Mouse (Mus musculus) embryonic facial prominence, embryonic 11.5 days (tissue): Measurements from ENCODE around the gene Dnajb12. TPM values are rescaled to one million over a fixed set of nuclear protein-coding genes. Genes with fewer than 3 reads are reported as not detected.

Experiments
- ATAC-seq: fragments of 200-750 bp; cut with Nextera tagmentation; replicated peaks from 2 replicates; pipeline ENCODE4 v1.8.0; 2017; ENCODE audit warnings: low read depth; ENCODE audit not compliant: insufficient number of reproducible peaks, low FRiP score, low TSS enrichment
- DNase-seq: peaks from one replicate; pipeline ENCODE4 v3.0.0-alpha.2; 2015; ENCODE audit warnings: low spot score
- H3K27ac ChIP-seq: fragments of 300-500 bp; sonication (generic); replicated peaks from 2 replicates; pipeline ENCODE4 v1.5.1; 2014; ENCODE audit warnings: mild to moderate bottlenecking, low read depth, low read length, control low read depth
- H3K27me3 ChIP-seq: fragments of 300-500 bp; sonication (generic); 2 replicates; pipeline ENCODE4 v1.6.1; 2014; ENCODE audit warnings: mild to moderate bottlenecking, low read length, moderate library complexity, mixed read lengths; ENCODE audit not compliant: control insufficient read depth, insufficient read depth
- H3K36me3 ChIP-seq: fragments of 300-500 bp; sonication (generic); replicated peaks from 2 replicates; pipeline ENCODE4 v1.6.1; 2014; ENCODE audit warnings: low read depth, mild to moderate bottlenecking, low read length, moderate library complexity, mixed read lengths; ENCODE audit not compliant: control insufficient read depth, insufficient read depth
- H3K4me1 ChIP-seq: fragments of 300-500 bp; sonication (generic); 2 replicates; pipeline ENCODE4 v1.6.1; 2014; ENCODE audit warnings: low read length, mixed read lengths; ENCODE audit not compliant: control insufficient read depth, insufficient read depth
- H3K4me2 ChIP-seq: fragments of 300-500 bp; sonication (generic); 2 replicates; pipeline ENCODE4 v1.6.1; 2014; ENCODE audit warnings: low read depth, mild to moderate bottlenecking, control low read depth, low read length, moderate library complexity
- H3K4me3 ChIP-seq: fragments of 300-500 bp; sonication (generic); 2 replicates; pipeline ENCODE4 v1.5.1; 2014; ENCODE audit warnings: low read depth, low read length, control low read depth
- H3K9ac ChIP-seq: fragments of 300-500 bp; sonication (generic); replicated peaks from 2 replicates; pipeline ENCODE4 v1.6.1; 2014; ENCODE audit warnings: mild to moderate bottlenecking, control low read depth, low read length
- H3K9me3 ChIP-seq: fragments of 300-500 bp; sonication (generic); replicated peaks from 2 replicates; pipeline ENCODE4 v1.6.1; 2016; ENCODE audit warnings: mild to moderate bottlenecking, low read length, inconsistent platforms, mixed read lengths; ENCODE audit not compliant: control insufficient read depth
- WGBS: fragments of 180-500 bp; shearing (Covaris S2); extraction: QIAGEN DNeasy Blood & Tissue Kit; methylation state at CpG from one replicate; pipeline ENCODE4 v1.1.7; 2014; 5-methylcytosine and 5-hydroxymethylcytosine counted together
- polyA plus RNA-seq: library from polyadenylated mRNA; unstranded; fragments of >200 nt; fragmentation: Nextera tagmentation; extraction: Ambion mirVana; gene quantifications from 2 replicates; pipeline ENCODE4 v1.2.1, GENCODE M21; 2014

Gene Dnajb12
- polyA plus RNA-seq, 1 experiment from 2014 or later: 19.4 TPM

GRCm38 (mm10) chr10:59900174-59900435 is 20.7 kb downstream of the Dnajb12 start:
- peak overlapping the region; percentile 39; the same call in 1 of the 2 replicates for H3K9ac ChIP-seq
- H3K36me3 ChIP-seq: peaks cover 4% of the 10 kb centered on the region; the same call in 1 of the 2 replicates
- H3K27ac ChIP-seq: peak overlapping the region; percentile 84
- H3K9me3 ChIP-seq: no peaks in the 10 kb centered on the region
- no peak overlapping the region for H3K4me2 ChIP-seq
- no peaks in the 10 kb centered on the region for H3K27me3 ChIP-seq
- ATAC-seq (no peak), DNase-seq (no peak)
- H3K4me1 ChIP-seq: peaks cover 14% of the 10 kb centered on the region
- no peak overlapping the region for H3K4me3 ChIP-seq
- 43% methylated on average over 4 of the region's 4 CpGs for WGBS

DNA sequence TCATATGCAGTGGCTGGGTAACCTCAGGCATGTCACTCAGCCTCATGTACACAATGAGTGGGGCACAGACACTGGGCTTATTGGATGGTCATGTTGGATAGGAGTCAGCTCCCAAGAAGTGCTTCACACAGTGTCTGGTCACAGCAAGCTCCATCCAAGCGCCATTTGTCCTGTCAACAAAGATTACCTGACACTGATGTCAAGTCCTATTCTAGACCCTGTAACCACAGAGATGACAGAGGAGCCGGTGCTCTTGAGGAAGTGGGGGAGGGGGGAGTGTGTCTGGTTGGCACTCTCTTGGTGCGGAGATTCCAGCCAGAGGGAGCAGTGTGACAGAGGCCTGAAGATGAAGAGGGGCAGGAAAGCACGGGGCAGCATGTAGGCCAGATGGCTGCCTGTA is 21.6 kb downstream of the Dnajb12 start:
- no peak for ATAC-seq
- Histone ChIP-seq H3K9ac (no peak overlapping the region), H3K27me3 (no peaks in the 10 kb centered on the region), H3K4me2 (no peak overlapping the region), H3K9me3 (no peaks in the 10 kb centered on the region), H3K36me3 (no peaks in the 10 kb centered on the region; the same call in 1 of the 2 replicates), H3K27ac (no peak overlapping the region), H3K4me1 (peaks cover 14% of the 10 kb centered on the region), H3K4me3 (no peak overlapping the region)
- no peak for DNase-seq
- WGBS: 61% methylated on average over 4 of the region's 4 CpGs

DNA sequence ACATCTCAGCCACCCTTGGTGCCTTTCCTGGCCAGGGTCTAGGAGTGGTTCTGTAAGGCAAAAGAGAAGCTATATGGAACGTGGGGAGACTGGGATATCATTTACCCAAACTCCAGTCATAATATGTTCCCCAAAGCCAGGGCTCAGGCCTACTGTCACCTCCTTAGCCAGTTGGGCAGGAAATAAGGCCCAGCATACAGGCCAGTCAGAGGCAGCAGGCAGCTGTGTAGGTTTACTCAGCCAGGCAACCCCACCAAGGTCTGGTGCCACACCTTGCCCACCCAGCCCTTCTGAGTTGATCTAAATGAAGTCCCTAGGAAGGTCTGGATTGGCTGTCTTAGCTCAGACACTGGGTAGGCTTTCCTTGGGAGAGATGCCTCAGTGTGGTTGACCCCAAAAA is 22.1 kb downstream of the Dnajb12 start:
- Histone ChIP-seq H3K4me1 (peaks cover 14% of the 10 kb centered on the region), H3K4me3 (no peak overlapping the region), H3K36me3 (no peaks in the 10 kb centered on the region; the same call in 1 of the 2 replicates), H3K4me2 (no peak overlapping the region), H3K27ac (no peak overlapping the region), H3K9ac (no peak overlapping the region), H3K27me3 (no peaks in the 10 kb centered on the region), H3K9me3 (no peaks in the 10 kb centered on the region)
- ATAC-seq (no peak), DNase-seq (no peak)
- WGBS: 76% methylated on average over 1 of the region's 1 CpGs

GRCm38 (mm10) chr10:59901986-59902605 is 22.7 kb downstream of the Dnajb12 start:
- Histone ChIP-seq H3K36me3 (no peaks in the 10 kb centered on the region), H3K4me1 (peaks cover 15% of the 10 kb centered on the region), H3K27ac (no peak overlapping the region), H3K9me3 (no peaks in the 10 kb centered on the region), H3K27me3 (no peaks in the 10 kb centered on the region), H3K4me3 (no peak overlapping the region), H3K9ac (no peak overlapping the region), H3K4me2 (no peak overlapping the region)
- 75% methylated on average over 8 of the region's 8 CpGs for WGBS
- no peak for ATAC-seq
- DNase-seq: no peak

GRCm38 (mm10) chr10:59902606-59902990 is 23.2 kb downstream of the Dnajb12 start:
- H3K4me2 ChIP-seq: no peak overlapping the region
- no peak overlapping the region for H3K4me3 ChIP-seq
- no peaks in the 10 kb centered on the region for H3K27me3 ChIP-seq
- DNase-seq (no peak), ATAC-seq (no peak)
- WGBS: 59% methylated on average over 8 of the region's 8 CpGs
- H3K4me1 ChIP-seq: peaks cover 19% of the 10 kb centered on the region
- no peaks in the 10 kb centered on the region for H3K36me3 ChIP-seq
- H3K9me3 ChIP-seq: no peaks in the 10 kb centered on the region
- H3K9ac ChIP-seq: no peak overlapping the region
- H3K27ac ChIP-seq: peak overlapping the region; percentile 70; the same call in 1 of the 2 replicates

GRCm38 (mm10) chr10:59903170-59903569 is 23.8 kb downstream of the Dnajb12 start:
- H3K4me2 ChIP-seq: no peak overlapping the region
- H3K4me3 ChIP-seq: no peak overlapping the region
- no peaks in the 10 kb centered on the region for H3K9me3 ChIP-seq
- peaks cover 23% of the 10 kb centered on the region for H3K4me1 ChIP-seq
- peak overlapping the region; percentile 70 for H3K27ac ChIP-seq
- no peak overlapping the region for H3K9ac ChIP-seq
- 46% methylated on average over 7 of the region's 7 CpGs for WGBS
- DNase-seq (no peak), ATAC-seq (no peak)
- H3K27me3 ChIP-seq: no peaks in the 10 kb centered on the region
- no peaks in the 10 kb centered on the region for H3K36me3 ChIP-seq

DNA sequence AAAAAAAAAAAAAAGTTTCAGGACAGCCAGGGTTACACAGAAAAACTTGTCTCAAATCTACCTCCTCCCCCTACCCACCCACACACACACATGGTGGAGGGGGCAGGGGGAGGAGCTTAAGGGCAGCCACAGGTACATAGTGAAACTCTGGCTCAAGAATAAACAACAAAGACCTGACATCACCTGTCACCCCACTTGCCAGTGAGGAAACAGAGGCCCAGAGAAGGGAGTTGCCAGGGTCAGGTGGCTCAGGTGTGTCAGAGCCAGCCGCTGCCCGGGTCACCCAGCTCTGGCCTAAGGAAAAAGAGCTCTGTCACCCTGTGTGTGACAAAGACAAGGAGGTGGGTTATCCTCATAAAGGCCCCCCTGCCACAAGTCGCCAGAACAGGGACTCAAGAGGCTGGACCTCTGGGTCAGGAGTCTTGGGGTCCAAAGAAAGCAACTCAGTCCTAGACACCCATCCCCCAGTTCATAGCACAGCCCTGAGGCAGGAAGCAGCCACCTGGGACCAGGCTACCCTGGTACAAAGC is 27.8 kb downstream of the Dnajb12 start:
- DNase-seq: no peak
- 52% methylated on average over 3 of the region's 3 CpGs for WGBS
- H3K4me3 ChIP-seq: no peak overlapping the region
- peaks cover 25% of the 10 kb centered on the region for H3K4me1 ChIP-seq
- no peak overlapping the region for H3K4me2 ChIP-seq
- no peaks in the 10 kb centered on the region for H3K9me3 ChIP-seq
- H3K27me3 ChIP-seq: no peaks in the 10 kb centered on the region
- H3K9ac ChIP-seq: no peak overlapping the region
- no peak overlapping the region for H3K27ac ChIP-seq
- ATAC-seq: no peak
- H3K36me3 ChIP-seq: no peaks in the 10 kb centered on the region

DNA sequence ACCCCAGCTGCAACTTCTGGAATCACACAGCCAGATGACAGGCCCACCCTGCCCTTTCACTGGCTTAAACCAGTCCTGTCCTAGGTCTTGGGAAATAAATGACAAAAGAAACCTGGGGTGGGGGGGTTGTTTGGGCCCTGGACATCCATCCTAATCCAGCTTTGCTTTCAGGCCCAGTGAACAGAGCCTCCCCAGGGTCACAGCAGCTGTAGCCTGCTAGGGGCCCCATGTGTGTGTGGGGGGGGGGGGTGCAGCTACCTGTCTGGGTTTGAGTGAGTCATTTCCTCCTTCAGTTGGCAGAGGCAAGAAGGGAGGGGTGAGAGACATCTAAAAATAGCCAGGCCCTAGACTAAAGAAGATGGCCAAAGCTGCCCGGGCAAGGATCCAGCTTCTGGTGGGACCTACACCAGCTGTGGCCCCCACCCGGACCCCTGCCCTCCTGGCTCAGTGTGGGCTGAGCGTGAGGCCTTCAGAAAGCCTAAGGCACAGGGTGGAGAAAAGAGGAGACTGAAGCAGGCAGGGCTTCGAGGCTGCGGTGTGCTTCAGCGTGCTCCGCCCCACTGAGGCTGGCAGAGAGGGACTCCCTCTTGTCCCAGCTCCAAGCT is 28.4 kb downstream of the Dnajb12 start:
- 37% methylated on average over 7 of the region's 7 CpGs for WGBS
- Histone ChIP-seq H3K9ac (no peak overlapping the region; the same call in 1 of the 2 replicates), H3K4me2 (no peak overlapping the region), H3K9me3 (no peaks in the 10 kb centered on the region), H3K36me3 (no peaks in the 10 kb centered on the region), H3K27me3 (no peaks in the 10 kb centered on the region), H3K27ac (no peak overlapping the region), H3K4me3 (no peak overlapping the region), H3K4me1 (peaks cover 22% of the 10 kb centered on the region)
- no peak for ATAC-seq
- DNase-seq: no peak
